Mouse (Mus musculus): ENCODE data around the gene Colq. TPM values are rescaled to one million over a fixed set of nuclear protein-coding genes. Genes with fewer than 3 reads are reported as not detected.

Colq gene
- polyA plus RNA-seq, 1 experiment from 2014 or later = 3.5 TPM

DNA sequence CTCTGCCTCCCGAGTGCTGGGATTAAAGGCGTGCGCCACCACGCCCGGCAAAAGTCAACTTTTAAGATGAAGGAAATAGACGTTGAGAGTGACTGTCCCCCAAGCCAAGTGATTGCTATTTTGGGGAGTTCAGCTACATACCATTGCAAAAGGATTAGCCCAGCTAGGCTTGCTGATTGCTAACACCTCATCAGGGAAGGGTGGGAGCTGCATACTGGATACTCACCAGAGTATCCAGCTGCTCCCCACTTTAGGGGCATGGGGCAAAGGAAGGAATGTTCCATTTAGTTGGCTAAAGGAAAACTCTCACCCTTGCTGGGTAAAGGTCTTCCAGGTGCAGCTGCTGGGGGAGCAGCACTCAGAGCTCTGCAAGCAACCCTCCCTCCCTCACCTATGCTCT lies 103.1 kb downstream of the Colq start:
- H3K4me1 ChIP-seq = no peaks in the 10 kb centered on the region; the same call in 1 of the 2 replicates
- no peaks in the 10 kb centered on the region for H3K9me3 ChIP-seq (replicated peaks)
- no peak overlapping the region for H3K4me3 ChIP-seq (replicated peaks)
- ATAC-seq (ENCODE audit: insufficient number of reproducible peaks, low FRiP score, low TSS enrichment, low read depth) = no peak
- no peak overlapping the region for H3K27ac ChIP-seq (replicated peaks)
- peaks cover 81% of the 10 kb centered on the region for H3K36me3 ChIP-seq
- WGBS = 91% methylated on average over 6 of the region's 6 CpGs
- no peak overlapping the region for H3K4me2 ChIP-seq (replicated peaks)
- no peak overlapping the region for H3K9ac ChIP-seq
- no peaks in the 10 kb centered on the region for H3K27me3 ChIP-seq

DNA sequence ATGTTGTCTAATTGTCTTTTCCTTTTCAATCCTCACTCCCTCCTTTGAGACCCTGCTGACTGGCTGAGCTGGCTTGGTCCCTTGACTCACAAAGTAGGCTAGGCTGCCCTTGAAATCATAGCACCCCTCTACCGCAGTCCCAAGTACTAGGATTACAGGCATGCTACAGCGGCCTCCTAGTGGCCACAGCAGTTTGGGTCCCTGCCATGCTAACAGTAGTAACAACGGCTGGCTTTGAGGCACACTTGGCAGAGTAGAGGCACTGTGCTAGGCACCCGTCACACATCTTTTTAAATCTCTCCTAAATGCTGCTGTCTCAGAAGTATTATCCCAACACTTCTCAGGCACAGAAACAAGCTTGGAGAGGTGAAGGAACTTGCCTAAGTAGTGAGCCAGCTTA lies 104.7 kb downstream of the Colq start:
- Histone ChIP-seq H3K4me2 (replicated peaks) (no peak overlapping the region), H3K9ac (no peak overlapping the region), H3K4me3 (replicated peaks) (no peak overlapping the region), H3K27ac (replicated peaks) (no peak overlapping the region), H3K9me3 (replicated peaks) (no peaks in the 10 kb centered on the region), H3K4me1 (no peaks in the 10 kb centered on the region), H3K27me3 (no peaks in the 10 kb centered on the region), H3K36me3 (peaks cover 84% of the 10 kb centered on the region)
- 77% methylated on average over 4 of the region's 4 CpGs for WGBS
- no peak for ATAC-seq (ENCODE audit: insufficient number of reproducible peaks, low FRiP score, low TSS enrichment, low read depth)

DNA sequence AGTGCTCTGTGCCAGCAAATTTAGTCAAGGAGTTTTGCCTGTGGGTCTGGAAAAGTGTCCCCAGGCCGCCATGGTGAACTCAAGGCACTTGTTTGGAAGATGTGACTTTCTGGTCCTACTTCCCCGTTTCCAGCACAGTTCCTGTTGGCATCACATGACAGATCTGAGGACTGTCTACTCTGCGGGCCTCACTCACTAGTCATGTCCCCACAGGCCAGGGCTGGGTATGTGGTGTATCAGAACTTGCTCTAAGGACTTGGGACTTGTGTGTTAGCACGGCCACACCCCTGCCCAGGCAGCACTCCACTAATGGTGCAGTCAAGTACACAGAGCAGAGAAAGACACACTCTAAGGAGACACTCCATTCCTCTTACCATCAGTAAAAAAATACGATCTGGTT lies 108.7 kb downstream of the Colq start:
- 91% methylated on average over 5 of the region's 5 CpGs for WGBS
- no peak for ATAC-seq (ENCODE audit: insufficient number of reproducible peaks, low FRiP score, low TSS enrichment, low read depth)
- Histone ChIP-seq H3K9me3 (replicated peaks) (no peaks in the 10 kb centered on the region), H3K27ac (replicated peaks) (no peak overlapping the region), H3K27me3 (no peaks in the 10 kb centered on the region), H3K9ac (no peak overlapping the region), H3K36me3 (peaks cover 83% of the 10 kb centered on the region), H3K4me2 (replicated peaks) (no peak overlapping the region), H3K4me3 (replicated peaks) (no peak overlapping the region), H3K4me1 (no peaks in the 10 kb centered on the region)

DNA sequence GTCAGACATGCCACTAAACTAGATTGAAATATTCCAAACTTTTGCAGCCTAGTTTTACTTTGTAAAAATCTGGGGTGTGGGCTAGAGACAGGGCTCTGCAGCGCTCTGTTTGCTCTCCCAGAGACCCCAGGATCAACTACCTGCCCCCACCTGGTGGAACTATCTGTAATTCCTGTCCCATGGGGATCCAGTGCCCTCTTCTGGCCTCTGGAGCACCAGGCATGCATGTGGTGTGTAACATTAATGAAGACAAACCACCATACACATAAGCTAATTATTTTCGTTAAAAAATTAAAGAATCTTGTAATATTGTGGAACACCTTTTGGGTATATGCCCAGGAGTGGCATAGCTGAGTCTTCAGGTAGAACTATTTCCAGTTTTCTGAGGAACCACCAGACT lies 117.8 kb downstream of the Colq start:
- H3K9ac ChIP-seq = no peak overlapping the region
- 76% methylated on average over 2 of the region's 2 CpGs for WGBS

More for the DNA sequence above, 117.8 kb downstream of the Colq start:
- Histone ChIP-seq H3K9me3 (replicated peaks) (no peaks in the 10 kb centered on the region), H3K36me3 (no peaks in the 10 kb centered on the region), H3K4me3 (replicated peaks) (no peak overlapping the region), H3K4me2 (replicated peaks) (no peak overlapping the region), H3K27ac (replicated peaks) (no peak overlapping the region), H3K27me3 (no peaks in the 10 kb centered on the region), H3K4me1 (no peaks in the 10 kb centered on the region)
- no peak for ATAC-seq (ENCODE audit: insufficient number of reproducible peaks, low FRiP score, low TSS enrichment, low read depth)

Other genes starting within 250 kb of the Colq start
- gene Sh3bp5, start 155.3 kb downstream of the Colq start, polyA plus RNA-seq (2015; fragmentation: Nextera tagmentation; extraction: Ambion mirVana) = 29.1 and 30.4 TPM in 2 replicates
- gene Eaf1, start 96.9 kb downstream of the Colq start, polyA plus RNA-seq (2015; fragmentation: Nextera tagmentation; extraction: Ambion mirVana) = 26.1 and 27.0 TPM in 2 replicates
- gene Mettl6, start 96.3 kb downstream of the Colq start, polyA plus RNA-seq (2015; fragmentation: Nextera tagmentation; extraction: Ambion mirVana) = 55.4 and 57.5 TPM in 2 replicates
- 2.5 and 3.8 TPM in 2 replicates for gene Gm49387, start 49.5 kb upstream of the Colq start, polyA plus RNA-seq (2015; fragmentation: Nextera tagmentation; extraction: Ambion mirVana)
- 33.5 and 33.7 TPM in 2 replicates for gene Btd, start 49.7 kb upstream of the Colq start, polyA plus RNA-seq (2015; fragmentation: Nextera tagmentation; extraction: Ambion mirVana)
- gene Hacl1, start 49.9 kb upstream of the Colq start, polyA plus RNA-seq (2015; fragmentation: Nextera tagmentation; extraction: Ambion mirVana) = 11.5 and 13.3 TPM in 2 replicates
- 8.6 and 9.8 TPM in 2 replicates for gene Ankrd28, start 239.3 kb upstream of the Colq start, polyA plus RNA-seq (2015; fragmentation: Nextera tagmentation; extraction: Ambion mirVana)